Mouse (Mus musculus): Measurements from ENCODE around the gene Uqcr10. TPM values are rescaled to one million over a fixed set of nuclear protein-coding genes. Genes with fewer than 3 reads are reported as not detected.

Uqcr10 gene
- polyA plus RNA-seq (2012; rRNA removed): 1,330 and 1,518 TPM in 2 replicates

DNA sequence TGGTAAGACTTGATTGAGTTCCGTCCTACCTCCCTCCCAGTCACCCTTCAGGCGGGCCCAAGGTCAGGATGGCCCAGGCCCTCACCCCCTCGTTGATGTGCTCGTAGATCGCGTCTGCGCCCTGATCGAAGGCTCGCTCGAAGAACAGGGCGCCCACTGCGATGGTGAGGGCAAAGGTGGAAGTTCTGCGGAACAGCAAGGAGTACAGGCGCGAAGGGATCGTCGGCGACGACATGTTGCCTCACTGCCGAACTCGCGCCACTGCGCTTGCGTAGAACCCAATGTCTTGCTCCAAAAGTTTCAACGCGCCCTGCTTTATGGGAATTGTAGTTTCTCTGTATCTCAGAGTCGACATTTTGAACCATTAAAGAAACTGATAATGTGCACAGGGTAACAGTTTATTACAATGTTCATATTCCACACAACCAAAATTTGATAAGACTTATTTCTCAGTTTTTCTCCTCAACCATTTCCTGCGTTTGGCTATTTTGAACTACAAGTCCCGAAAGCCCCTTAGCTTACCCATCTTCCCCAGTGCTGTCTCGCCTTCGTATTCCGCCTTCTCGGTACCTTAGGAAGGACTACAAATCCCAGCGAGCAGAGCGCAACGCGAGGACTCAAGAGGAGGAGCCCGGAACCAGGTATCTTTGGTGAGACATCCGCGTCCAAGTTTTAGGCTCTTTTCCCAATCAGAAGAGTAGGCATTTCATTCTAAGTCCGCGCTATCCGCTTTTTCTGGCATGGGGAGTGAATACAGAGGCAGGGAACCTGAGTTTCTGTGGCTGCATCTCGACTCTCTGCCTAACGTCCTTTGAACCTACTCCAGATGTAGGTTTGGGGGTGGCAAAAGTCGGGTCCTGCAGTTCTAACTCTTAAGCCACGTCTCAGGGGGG lies at the start of gene Uqcr10, which contains the start of gene Zmat5:
TSS of gene Uqcr10 (minus strand) at position 271 of the 893 bp plus-strand sequence.
TSS of gene Zmat5 (plus strand) at position 607 of the 893 bp plus-strand sequence.
- under 1% methylated on average over 47 of the region's 47 CpGs for WGBS
- peak; percentile 90 for DNase-seq (ENCODE audit: low read depth, low spot score)

DNA sequence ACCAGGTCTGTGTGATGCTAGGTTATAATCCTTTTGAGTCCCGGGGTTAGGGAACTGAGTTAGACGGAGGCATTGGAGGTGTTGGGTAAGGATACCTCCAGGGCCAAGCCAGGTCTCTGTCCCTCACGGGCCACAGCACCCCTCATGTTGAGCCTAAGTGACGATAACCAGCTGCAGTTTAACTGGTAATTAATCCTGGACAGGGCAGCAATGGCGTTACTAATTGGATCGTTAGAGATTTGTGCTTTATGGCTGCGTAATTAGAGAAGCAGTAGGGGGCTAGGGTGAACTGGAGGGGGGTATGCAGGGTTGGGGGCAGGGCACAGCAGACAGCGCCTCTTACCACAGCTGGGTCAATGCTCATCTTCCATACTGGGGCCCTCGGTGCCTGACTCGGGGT lies 48.7 kb upstream of the Uqcr10 start:
- 53% methylated on average over 10 of the region's 10 CpGs for WGBS
- DNase-seq (ENCODE audit: low read depth, low spot score): no peak

DNA sequence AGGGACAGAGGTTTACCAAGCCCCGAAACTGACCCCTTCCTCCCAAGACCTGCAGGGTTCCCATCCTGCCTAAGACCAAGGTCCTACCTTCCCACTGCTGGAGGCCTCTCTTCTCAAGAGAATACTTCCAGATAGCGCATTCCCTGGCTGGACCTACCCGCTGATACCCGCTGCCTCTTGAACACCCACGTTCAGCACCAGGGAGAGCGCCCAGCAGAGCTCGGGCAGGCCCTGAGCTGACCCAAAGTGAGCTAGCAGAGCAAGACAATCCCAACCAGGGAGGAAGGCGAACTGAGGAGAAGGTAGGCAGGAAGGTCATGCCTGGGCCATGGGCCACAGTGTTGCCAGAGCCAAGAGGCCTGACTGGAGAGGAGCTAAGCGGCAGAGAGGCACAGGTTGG lies 46.1 kb upstream of the Uqcr10 start:
- DNase-seq (ENCODE audit: low read depth, low spot score): peak; percentile 36
- 6% methylated on average over 9 of the region's 9 CpGs for WGBS

DNA sequence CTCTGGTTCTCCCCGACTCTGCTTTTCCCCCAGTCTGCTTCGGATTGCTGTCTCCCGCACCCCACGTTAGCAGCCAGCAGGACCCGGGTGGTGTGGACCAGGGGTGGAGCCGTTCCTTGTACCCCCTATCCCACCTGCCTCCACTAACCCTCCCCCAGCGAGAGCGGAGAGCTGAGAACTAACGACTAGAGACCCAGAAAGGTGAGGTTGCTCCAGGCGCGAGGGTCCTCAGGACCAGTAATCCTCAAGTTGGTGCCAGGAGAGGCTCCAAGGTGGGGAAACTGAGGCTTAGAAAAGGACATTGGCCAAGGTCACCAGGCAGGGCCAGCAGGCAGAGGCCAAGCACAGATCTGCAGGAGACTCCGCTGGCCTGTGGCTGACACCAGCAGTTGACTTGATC lies 43.1 kb upstream of the Uqcr10 start:
- 3% methylated on average over 12 of the region's 12 CpGs for WGBS
- no peak for DNase-seq (ENCODE audit: low read depth, low spot score)

DNA sequence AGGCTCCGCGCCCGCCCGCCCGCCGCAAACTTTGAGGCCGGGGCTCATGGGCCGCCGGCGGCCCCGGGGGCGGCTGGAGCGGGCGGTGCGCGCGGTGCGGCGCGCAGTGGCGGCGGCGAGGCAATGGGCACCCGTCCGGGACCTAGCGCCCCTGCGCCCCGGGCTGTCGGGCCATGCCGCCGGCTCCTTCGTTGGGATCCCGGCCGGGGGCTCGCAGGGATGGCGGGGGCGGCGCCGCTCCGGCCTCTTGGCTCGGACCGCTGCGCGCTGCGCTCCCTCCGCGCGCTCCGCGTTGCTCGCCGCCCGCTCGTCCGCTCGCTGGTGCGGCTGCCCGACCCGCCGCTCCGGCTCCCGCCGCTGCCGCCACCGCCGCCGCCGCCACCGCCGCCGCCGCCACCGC lies 42.6 kb upstream of the Uqcr10 start, which contains the start of gene Cabp7:
TSS of gene Cabp7 (minus strand) at position 46 of the 400 bp plus-strand sequence.
- 5% methylated on average over 56 of the region's 73 CpGs for WGBS
- no peak for DNase-seq (ENCODE audit: low read depth, low spot score)

DNA sequence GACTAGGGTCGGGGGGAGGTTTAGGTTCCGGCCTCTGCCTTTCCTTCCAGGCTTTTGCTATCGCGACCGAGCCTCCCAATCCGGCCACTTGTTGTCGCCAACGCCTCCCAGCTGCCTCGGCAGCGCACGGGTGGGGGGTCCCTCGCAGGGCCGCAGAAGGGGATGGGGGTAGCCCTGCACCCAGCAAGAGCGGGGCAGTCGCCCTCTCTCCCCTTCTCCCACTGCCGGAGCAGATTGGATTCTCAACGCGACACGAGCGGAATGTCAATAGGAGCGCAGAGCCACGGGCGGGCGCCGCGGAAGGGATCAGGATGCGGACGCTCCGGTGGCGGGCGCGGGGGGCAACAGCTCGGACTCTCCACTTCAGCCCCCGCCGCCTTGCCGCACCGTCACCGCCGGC lies 41.8 kb upstream of the Uqcr10 start:
- under 1% methylated on average over 37 of the region's 39 CpGs for WGBS
- DNase-seq (ENCODE audit: low read depth, low spot score): no peak

DNA sequence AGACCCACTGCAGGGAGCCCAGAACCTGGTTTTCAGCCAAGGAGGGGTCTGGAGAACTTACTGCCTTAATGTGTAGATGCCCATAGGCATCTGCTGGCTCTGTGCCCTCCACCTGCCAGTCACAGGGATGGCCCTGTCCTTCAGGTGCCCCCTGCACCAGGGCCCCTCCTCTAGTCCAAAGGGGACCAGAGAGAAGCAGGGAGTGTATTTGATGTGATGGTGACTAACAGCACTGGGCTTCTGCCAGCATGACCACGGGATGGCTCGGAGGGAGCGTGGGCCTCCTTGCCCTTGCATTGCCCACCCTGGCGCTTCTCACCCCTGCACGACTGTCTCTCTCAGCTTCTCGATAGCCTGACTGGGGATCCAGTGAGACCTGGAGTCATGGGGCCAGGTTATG lies 40.5 kb upstream of the Uqcr10 start:
- WGBS: 57% methylated on average over 6 of the region's 6 CpGs
- no peak for DNase-seq (ENCODE audit: low read depth, low spot score)

DNA sequence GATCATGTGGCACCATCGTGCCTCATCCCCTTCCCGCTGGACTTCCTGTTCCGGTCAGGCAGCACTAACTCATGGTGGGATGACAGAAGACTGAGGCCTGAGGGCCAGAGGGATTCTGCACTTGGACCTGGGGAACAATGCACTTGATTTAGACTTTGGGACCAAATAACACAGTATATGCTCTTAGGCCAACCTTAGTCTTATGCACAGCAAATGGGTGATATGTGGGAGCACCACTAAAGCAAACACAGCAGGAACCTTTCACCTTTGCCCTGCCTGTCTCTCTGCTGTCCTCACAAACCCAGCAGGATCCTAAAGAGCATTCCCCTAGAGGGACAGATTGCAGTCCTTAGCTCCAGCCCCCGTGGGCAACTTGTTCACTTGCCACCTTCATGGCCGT lies 36.6 kb upstream of the Uqcr10 start:
- 52% methylated on average over 5 of the region's 5 CpGs for WGBS
- no peak for DNase-seq (ENCODE audit: low read depth, low spot score)

DNA sequence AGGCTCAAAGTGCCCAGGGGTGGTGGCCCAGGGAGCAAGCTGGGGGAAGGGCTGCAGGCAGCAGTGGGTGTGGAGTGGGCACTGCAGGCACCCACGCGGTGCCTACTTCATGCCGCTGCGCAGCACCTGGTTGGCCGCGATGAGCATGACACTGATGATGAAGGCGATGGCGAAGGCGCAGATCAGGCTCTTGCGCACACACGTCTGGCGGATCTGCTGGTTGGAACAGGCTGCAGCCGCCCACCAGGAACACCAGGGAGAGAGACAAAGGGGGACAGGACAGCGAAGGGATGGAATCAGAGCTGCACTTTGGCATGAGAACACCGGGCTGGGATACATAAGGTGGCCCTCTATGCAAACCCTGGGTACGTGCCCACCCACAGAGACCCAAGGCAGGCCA lies 34.6 kb upstream of the Uqcr10 start:
- DNase-seq (ENCODE audit: low read depth, low spot score): no peak
- WGBS: 95% methylated on average over 16 of the region's 16 CpGs

DNA sequence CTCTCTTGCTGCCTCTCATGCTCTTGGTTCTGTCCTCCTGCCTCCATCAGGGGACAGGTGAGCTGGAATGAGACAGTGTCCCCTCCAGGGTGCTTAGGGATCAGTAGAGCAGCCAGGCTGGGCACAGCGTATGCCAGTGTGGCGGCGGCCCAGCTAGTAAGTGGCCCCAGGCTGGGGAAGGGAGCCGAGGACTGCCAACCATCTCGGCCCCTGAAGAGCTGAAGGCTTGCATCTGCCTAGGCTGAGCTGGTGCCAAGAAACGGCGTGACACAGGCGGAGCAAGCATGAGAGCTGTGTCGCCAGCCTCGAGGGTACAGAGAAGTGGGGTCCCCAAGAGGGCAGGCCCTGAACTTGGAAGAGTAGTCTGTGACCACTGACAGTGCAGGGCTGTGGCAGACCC lies 33.5 kb upstream of the Uqcr10 start:
- no peak for DNase-seq (ENCODE audit: low read depth, low spot score)
- 85% methylated on average over 10 of the region's 10 CpGs for WGBS

DNA sequence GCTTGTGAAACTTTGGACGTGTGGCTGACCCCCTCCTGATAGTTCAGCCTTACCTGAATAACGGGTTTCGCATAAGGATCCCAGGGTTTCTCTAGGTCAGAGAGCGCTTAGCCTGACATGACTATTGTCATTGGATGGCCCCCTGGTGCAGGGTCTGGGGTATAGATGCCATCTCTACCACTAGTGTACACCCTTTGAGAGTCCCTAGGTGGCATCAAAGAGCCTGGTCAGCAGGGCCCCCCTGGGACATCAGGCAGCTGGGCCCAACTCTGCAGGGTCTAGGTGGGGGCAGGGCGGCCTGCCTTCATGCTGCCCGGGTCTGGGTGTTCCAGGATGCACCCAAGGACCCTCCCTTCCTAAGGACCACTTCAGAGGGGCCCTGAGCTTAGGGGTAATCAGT lies 32.2 kb upstream of the Uqcr10 start:
- no peak for DNase-seq (ENCODE audit: low read depth, low spot score)
- WGBS: 77% methylated on average over 6 of the region's 6 CpGs

DNA sequence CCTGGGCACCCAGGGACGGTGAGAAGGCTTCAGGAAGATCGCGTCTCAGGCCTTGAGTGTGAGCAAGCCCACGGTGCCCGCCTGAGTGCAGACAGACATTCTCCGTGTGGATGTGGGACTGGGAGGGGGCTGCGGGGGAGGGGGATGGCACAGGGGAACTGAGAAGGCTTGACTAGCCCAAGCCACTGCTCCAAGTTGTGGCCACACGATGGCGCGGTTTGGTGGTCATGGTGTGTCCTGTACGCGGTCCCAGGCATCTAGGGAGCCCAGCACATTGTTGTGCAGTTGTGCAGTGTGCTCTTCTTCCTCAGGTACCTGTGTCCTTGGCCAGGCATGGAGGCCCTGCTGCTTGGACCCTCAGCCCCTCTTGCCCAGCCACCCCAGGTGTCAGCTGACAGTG lies 30.0 kb upstream of the Uqcr10 start:
- DNase-seq (ENCODE audit: low read depth, low spot score): no peak
- WGBS: 66% methylated on average over 12 of the region's 12 CpGs

DNA sequence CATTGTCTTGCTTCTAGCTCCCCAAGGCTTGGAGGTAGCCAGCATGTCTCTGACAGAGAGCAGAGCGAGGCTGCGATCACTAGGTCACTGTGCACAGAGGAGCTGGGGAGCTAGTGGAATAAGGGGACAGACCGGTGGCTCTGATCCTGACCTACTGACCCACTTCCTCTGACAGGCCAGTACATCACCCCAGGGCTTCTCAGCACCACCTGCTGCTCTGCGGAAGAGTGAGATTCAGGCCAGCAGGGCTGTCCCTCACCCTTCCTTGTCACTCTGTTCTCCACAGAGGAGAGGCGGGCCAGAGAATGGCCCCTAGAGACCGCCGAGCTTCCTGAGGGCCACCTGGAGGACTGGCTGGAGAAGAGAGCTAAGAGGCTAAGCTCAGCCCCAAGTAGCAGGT lies 27.6 kb upstream of the Uqcr10 start:
- DNase-seq (ENCODE audit: low read depth, low spot score): no peak
- WGBS: 88% methylated on average over 7 of the region's 7 CpGs

DNA sequence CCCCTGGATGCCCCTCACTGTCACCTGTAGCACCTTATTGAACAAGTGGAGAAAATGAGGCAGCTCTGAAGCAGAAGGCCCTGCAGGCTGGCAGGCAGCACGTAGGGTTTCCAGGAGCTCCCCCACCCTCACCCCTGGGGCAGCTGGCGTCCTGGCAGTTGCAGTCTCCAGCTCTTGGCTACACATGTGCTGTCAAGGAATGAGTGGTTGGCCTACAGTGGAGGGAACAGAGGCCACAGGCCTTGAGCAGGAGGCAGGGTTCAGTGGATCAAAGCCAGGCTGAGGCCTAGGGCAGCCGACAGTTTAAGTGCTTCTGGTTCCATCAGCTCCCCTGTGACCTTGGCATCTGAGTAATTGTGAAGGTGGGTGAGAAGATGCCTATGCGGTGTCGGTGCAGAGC lies 26.8 kb upstream of the Uqcr10 start:
- WGBS: 88% methylated on average over 5 of the region's 5 CpGs
- DNase-seq (ENCODE audit: low read depth, low spot score): no peak

DNA sequence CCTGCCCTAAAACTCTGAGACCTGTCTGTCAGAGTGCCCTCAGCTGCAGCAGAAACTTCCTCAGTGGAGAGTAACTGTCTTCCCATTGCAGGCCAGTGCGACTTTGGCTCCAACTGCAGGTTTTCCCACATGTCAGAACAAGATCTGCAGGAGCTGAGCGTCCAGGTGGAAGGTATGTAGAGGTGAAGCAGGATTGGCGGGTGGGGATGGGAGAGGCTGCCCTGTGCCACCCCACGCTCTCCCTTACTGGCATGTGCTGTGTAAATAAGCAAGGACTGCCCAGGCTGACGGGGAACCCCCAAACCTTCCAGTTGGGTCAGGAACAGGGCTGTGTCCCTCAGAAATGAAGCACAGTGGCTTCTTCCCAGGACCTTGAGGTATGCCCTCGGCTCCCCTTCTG lies 26.0 kb upstream of the Uqcr10 start:
- 40% methylated on average over 6 of the region's 6 CpGs for WGBS
- DNase-seq (ENCODE audit: low read depth, low spot score): no peak

DNA sequence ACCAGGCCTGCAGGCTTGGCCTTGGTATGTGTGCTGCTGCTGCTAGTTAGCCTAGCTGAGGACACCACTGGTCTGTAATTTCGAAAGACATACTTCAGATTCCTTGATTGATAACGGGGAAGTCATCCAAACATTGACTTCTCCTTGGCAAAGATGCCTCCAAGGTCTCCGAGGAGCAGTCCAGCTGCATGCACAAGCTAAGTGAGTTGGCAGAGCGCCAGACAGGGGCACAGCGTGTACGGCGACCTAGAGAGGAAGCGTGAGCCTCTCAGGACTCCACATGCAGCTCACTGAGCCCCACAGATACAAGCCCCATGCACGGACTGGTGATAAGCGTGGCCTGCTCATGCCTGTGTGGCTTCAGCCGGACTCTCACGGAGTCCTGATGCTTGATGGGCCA lies 25.5 kb upstream of the Uqcr10 start:
- DNase-seq (ENCODE audit: low read depth, low spot score): no peak
- 21% methylated on average over 12 of the region's 12 CpGs for WGBS

DNA sequence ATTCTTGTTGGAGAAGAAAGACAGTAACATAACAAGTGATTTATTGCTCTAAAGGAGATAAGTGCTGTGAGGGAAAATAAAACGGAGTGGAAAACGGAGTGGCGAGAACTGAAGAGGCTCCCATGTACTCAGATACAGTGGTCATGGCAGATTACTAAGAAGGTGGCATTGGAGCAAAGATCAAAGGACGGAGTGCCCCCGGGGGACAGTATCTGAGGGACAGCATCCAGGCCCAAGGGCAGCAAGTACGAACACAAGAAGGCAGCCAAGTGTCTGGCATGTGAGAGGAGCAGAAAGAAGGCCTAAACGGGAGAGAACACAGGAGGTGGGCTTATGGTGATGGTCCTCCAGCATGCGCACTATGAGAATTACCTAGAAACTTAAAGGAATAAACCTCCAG lies 17.6 kb upstream of the Uqcr10 start:
- 79% methylated on average over 8 of the region's 8 CpGs for WGBS
- no peak for DNase-seq (ENCODE audit: low read depth, low spot score)

DNA sequence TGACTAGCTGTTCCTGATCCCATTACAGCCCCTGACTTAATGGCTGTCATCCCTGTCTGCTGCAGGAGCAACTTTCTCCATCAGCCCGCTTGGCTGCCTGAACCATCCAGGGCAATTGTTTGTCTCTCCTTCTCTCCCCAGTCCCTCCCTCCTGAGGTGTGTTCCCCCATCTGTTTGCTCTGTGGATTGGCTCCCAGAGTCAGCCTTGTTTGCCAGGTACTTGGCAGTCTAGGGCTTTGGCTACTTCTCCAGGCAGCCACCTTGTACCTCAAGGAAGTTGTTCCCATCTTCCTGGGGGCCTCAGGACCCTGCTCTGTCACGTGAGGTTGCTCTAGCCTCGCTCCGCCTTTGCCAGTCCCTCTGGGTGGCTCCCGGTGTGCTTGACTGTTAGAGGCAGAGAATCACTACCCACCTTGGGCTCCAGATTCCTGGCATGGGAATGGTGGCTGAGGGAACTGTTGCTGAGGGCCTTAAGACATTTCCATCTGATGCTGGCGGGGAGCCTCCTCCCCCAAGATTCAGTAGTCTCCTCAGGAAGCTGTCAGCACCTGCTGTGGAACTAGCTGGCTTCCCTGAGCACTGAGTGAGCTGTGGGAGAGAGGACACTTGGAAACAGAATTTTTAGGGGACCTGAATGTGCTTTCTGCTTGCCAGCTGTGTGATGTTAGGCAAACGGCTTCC lies 16.9 kb upstream of the Uqcr10 start:
- 36% methylated on average over 7 of the region's 7 CpGs for WGBS
- no peak for DNase-seq (ENCODE audit: low read depth, low spot score)

DNA sequence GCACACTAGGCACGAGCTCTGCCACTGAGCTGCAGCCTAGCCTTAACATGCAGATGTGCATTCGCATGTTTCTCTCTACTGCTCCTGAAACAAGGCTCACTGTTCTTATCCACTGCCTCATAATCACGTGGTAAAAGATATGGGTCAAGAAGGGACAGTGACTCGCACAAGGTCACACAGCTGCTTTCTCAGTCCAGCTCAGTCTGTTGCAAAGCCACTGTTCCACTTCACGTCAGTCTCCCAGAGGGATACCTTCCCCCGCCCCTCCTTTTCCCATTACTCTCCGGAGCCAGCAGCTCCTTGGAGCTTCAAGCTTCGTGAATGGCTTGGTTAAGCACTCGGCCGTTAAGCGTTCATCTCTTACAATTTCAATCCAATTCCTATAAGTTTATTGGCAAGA lies 16.3 kb upstream of the Uqcr10 start:
- 67% methylated on average over 11 of the region's 11 CpGs for WGBS
- no peak for DNase-seq (ENCODE audit: low read depth, low spot score)

DNA sequence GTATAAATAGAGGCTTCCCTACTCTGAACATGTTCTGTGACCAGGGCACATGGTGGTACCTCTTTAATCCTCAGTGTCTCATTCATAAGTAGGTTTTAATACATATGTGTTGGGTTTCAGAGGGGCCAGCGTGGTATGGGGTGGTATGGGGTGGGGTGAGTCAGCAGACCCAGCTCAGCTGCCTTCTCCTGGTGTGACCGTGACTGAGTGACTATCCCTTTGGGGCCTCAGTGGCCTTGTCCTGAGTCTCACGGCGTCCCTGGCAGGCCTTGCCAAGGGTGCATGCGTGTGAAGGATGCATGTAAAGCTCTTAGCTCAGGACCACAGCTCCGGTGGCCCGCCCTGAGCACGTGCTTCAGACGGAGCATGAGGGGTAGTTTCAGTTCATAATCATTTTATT lies 15.8 kb upstream of the Uqcr10 start:
- 96% methylated on average over 9 of the region's 9 CpGs for WGBS
- DNase-seq (ENCODE audit: low read depth, low spot score): no peak

DNA sequence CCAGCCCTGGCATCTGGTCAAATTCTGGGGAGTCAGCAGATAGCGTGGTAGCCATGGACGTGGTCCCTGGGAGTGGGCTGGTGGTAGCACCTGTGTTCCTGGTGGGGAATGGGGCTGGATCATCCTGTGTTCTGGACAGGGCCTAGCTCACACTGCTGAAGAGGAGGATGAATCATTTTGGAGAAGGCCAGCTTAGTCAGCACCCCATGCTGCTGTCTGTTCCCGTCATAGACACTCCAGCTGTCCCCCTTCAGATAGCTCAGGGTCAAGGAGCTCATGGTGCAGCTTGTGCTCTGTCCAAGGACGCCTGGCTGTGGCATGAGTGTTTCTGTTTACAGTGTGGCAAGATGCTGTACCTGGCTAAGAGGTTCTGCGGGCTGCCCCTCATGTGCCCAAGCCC lies 14.4 kb upstream of the Uqcr10 start:
- DNase-seq (ENCODE audit: low read depth, low spot score): no peak
- WGBS: 79% methylated on average over 5 of the region's 5 CpGs

Measured in large intestine, adult 2 months (tissue).